Mouse (Mus musculus) ZHBTc4 (cell line): ENCODE results near the gene Zc3hc1.
"Not testable (repeated sequence)": the region's sequence is repeated elsewhere in the genome, so short reads cannot be mapped to it uniquely, and the experiment has no call there.

Experiments
- DNase-seq: peaks from one replicate; pipeline ENCODE4 v3.0.0-alpha.2; 2011; ENCODE audit warnings: low read depth, low spot score

The Zc3hc1 gene

DNA sequence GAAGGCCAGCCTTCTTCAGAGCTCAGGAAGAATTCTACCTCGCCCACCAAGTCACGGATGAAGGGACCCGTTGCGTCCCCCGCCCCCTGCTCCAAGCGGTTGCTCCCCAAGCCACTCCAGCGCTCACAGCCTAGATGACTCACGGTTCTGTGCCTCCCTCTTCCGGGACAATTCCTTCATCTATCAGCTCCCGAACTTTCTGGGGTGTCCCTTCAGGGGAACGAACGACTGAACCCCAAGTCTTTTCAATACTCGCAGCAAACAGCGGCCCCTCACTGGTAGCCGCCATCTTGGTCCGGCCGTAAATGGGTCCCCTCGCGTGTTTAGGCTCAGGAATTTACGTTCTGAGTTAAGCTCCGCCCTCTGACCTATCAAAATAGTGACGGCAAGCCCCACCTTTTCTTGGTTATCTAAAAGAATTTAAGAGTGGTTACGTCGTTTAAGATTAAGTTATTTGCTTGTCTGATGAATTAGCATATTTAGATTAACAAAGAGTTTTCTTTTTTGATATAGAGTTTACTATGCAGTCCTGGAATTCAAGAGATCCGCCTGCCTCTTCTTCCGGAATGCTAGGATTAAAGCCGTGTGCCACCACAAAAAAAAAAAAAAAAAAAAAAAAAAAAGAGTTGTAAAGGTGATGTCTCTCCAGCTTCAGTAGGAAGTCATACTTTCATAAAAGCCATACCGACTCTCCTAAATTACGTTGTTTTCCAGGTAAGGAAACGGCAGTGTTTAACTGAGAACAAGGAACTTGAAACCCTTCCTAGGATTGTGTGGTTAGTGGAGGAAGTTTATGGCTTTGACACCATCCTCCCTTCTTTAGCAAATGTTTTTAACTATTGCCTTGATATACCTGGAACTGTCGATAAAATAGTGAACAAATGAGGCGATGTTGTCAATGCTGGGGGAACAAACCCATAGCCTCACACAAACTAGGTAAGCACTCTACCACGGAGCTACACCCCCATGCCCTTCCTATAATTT lies at the start of gene Zc3hc1:
Zc3hc1 (minus strand) TSS at position 315 of the 984 bp plus-strand sequence.
- DNase-seq, result peak; percentile 94

DNA sequence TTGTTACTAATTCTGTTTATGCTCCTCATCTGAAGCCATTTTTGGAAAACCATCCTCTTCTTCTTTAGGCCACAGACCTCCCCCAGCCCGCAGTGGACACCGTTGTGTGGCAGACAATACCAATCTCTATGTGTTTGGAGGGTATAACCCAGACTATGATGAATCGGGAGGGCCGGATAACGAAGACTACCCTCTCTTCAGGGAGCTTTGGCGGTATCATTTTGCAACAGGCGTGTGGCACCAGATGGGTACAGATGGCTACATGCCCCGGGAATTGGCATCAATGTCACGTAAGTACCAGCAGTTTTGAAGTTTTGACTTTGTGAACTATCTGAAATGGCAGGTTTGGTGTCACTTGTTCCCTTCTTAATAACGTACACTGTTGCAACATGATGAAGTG lies 48.7 kb upstream of the Zc3hc1 start:
- DNase-seq, result no peak

- DNase-seq, result no peak
These were observed 46.2 kb upstream of the Zc3hc1 start for GRCm38 (mm10) chr6:30437054-30437453.

GRCm38 (mm10) chr6:30436476-30436875 lies 45.6 kb upstream of the Zc3hc1 start:
- DNase-seq, result no peak

DNA sequence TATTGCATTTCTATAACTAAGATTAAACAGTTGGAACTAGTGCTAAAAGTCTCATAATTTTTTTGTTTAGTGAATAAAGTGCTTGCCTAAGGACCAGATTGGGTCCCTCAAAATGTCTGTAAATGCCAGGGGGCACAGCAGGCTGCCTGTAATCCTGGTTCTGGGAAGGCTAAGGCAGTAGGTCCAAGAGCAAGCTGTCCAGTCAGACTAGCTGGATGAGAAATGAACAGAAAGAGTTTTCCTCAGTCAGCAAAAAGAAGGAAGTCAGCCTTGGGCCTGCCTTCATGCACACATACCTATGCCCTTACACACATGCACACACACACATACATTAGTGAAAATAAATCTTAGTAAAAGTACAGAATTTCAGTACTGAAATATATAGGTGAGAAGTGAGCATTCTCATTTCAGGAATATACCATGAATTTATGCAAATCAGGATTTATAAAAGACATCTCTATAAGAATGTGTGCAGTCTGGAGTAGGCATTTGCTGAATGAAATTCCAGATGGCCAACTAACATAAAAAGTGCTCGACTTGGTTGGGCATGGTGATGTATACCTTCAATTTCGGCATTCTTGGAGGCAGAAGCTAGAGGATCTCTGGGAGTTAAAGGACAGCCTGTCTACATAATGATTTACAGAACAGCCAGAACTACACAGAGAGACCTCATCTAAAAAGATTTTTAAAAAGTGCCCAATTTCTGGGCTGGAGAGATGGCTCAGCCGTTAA lies 41.8 kb upstream of the Zc3hc1 start:
- DNase-seq, result no peak

- DNase-seq, result peak; percentile 53
These were observed 26.0 kb upstream of the Zc3hc1 start for GRCm38 (mm10) chr6:30416801-30417200.

- peak; percentile 58 for DNase-seq
These were observed 25.3 kb upstream of the Zc3hc1 start for GRCm38 (mm10) chr6:30416126-30416525.

- no peak for DNase-seq
These were observed 20.5 kb upstream of the Zc3hc1 start for GRCm38 (mm10) chr6:30411311-30411710.

DNA sequence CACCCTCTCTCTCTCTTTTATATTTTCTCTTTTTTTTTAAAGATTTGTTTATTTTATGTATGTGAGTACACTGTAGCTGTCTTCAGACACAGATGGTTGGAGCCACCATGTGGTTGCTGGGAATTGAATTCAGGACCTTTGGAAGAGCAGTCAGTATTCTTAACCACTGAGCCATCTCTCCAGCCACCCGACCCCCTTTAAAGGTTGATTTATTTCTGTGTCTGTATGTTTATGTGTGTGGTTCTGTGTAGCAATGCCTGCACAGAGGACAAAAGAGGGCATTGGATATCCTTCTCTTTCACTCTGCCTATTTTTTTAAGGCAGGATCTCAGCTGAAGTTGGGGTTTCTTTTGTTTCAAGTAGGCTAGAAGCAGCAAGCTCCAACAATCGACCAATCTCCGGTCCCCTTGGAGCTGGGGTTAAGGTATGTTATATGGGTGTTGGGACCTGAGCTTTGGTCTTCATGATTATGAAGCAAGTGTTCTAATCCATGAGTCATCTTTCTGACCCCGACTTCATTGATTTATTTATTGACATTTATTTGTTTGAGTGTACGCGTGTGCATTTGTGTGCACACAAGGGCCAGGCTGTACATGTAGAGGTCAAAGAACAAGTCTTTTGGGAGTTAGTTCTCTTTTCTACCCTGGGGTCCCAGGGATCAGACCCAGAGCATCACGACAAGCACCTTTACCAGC lies 18.7 kb upstream of the Zc3hc1 start:
- no peak for DNase-seq

DNA sequence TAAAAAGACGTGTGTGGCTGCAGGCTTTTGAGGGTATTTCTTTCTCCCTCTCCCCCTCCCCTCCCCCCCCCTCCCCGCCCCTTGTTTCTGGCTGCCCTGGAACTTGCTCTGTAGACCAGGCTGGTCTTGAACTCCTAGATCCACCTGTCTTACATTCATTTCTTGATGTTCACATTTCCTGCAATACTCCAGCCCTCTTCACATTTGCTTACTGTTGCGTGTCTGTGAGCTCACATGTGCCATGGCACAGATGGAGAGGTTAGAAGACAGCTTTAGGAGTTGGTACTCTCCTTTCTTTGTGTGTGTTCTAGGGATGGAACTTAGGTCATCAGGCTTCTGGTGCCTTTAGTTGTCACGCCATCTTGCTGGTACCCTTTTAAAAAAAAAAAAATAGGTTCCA lies 17.4 kb upstream of the Zc3hc1 start:
- DNase-seq, result no peak

- DNase-seq, result no peak
These were observed 13.8 kb upstream of the Zc3hc1 start for GRCm38 (mm10) chr6:30404671-30405070.

GRCm38 (mm10) chr6:30403465-30403864 lies 12.6 kb upstream of the Zc3hc1 start:
- DNase-seq, result peak; percentile 83

GRCm38 (mm10) chr6:30402091-30402491 lies 11.3 kb upstream of the Zc3hc1 start:
- DNase-seq, result peak; percentile 53

GRCm38 (mm10) chr6:30401308-30402015 lies 10.6 kb upstream of the Zc3hc1 start, which contains the start of gene Klhdc10:
Klhdc10 (plus strand) TSS chr6:30401868.
- peak; percentile 99 for DNase-seq

GRCm38 (mm10) chr6:30400716-30401115 lies 9.9 kb upstream of the Zc3hc1 start:
- no peak for DNase-seq

DNA sequence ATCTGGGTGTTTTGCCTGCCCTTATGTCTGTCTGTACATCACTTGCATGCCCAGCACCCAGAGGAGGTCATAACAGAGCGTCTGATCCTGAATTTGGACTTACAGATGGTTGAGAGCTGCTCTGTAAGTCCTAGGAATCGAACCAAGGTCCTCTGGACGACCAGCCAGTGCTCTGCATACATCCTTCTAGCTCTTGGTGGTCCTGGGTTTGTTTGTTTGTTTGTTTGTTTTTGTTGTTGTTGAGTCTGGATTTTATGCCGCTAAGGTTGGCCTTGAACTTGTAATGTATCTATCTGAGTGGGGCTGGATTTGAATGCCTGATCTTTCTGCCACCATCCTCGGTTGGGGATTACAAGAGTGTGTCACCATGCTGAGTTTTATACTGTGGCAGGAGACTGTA lies 9.3 kb upstream of the Zc3hc1 start:
- no peak for DNase-seq

DNA sequence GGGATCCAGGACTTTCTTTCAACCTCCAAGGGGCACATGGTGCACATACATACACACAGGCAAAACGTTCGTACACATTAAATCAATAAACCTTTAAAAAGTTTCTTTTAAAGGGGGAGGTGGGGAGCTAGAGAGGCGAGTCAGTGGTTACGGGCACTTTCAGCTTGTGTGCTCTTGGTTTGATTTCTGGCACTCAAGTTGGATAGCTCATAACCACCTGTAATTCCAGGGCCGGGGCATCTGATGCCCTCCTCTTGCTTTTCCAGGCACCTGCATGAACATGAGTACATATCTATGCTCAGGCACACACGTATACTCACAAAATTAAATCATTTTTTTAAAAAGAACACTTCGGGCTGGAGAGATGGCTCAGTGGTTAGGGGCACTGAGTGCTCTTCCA lies 1.2 kb upstream of the Zc3hc1 start:
- DNase-seq, result no peak

GRCm38 (mm10) chr6:30390271-30390670 lies 557 bp downstream of the Zc3hc1 start:
- not testable (repeated sequence) for DNase-seq

DNA sequence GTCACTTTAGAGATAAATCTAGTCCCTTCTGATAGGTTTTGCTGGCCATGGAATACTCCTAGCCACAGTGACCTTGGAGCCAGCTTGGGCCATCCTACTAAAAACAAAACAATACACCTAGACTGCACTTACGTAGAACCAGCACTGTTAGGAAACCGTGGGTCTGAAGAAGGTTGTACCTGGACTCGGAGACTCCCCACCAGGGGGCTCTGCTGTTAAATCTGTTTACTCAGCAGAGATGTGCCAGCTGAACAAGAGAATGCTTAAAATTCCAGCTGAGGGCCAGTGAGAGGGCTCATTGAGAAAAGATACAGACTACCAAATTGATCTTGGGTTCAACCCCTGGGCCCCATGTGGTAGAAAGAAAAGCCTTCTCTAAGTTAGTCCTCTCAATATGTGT lies 9.7 kb downstream of the Zc3hc1 start:
- peak; percentile 65 for DNase-seq

GRCm38 (mm10) chr6:30375791-30376190 lies 15.0 kb downstream of the Zc3hc1 start:
- DNase-seq, result no peak
